Mouse (Mus musculus) hematopoietic stem cell, adult 5-6 weeks (primary cell): ENCODE measurements around the gene Rnf169. TPM values are rescaled to one million over a fixed set of nuclear protein-coding genes. Genes with fewer than 3 reads are reported as not detected.
"Not testable (repeated sequence)": the region's sequence is repeated elsewhere in the genome, so short reads cannot be mapped to it uniquely, and the experiment has no call there.

Experiments
- ATAC-seq, 2 experiments: fragments of 125-278 bp in 1 of 2; replicated peaks in 1 of 2; 2 replicates each; pipeline ENCODE4 v1.8.0; 2016 to 2017; ENCODE audit warnings: inconsistent platforms in 2 of 2, mild to moderate bottlenecking in 2 of 2, moderate number of reproducible peaks in 2 of 2, low read depth in 1 of 2, moderate TSS enrichment in 1 of 2; ENCODE audit not compliant: low FRiP score in 2 of 2, poor library complexity in 2 of 2, severe bottlenecking in 2 of 2, insufficient read depth in 1 of 2, low TSS enrichment in 1 of 2
- total RNA-seq: library from RNA; stranded (forward); fragments of 172-1452, 232-1000 nt; gene quantifications from 2 replicates; pipeline ENCODE4 v1.2.3, GENCODE M21; 2017

The Rnf169 gene
- total RNA-seq, 1 experiment from 2014 or later = 23.1 TPM

DNA sequence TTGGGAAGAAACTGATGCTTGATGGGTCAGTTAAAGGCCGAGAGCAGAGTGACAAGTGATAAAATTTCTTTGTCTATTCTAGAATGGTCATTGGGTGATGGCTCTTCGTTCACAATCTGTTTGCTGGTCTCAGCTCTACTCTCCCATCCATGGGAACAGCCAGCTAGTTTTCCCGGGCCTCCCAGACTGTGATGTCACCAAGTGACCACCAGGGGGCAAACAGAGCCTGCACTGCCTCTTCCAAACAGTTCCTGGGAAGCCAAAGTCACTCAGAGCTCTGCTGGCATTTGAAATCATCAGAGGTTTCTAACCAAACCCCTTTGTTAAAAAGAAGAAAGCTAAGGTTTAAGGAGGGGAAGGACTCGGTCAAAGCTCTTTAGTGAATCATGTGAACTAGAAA is 8.5 kb upstream of the Rnf169 start:
- peak; percentile 53 to 71; a peak in 2 of 4 replicates for ATAC-seq

DNA sequence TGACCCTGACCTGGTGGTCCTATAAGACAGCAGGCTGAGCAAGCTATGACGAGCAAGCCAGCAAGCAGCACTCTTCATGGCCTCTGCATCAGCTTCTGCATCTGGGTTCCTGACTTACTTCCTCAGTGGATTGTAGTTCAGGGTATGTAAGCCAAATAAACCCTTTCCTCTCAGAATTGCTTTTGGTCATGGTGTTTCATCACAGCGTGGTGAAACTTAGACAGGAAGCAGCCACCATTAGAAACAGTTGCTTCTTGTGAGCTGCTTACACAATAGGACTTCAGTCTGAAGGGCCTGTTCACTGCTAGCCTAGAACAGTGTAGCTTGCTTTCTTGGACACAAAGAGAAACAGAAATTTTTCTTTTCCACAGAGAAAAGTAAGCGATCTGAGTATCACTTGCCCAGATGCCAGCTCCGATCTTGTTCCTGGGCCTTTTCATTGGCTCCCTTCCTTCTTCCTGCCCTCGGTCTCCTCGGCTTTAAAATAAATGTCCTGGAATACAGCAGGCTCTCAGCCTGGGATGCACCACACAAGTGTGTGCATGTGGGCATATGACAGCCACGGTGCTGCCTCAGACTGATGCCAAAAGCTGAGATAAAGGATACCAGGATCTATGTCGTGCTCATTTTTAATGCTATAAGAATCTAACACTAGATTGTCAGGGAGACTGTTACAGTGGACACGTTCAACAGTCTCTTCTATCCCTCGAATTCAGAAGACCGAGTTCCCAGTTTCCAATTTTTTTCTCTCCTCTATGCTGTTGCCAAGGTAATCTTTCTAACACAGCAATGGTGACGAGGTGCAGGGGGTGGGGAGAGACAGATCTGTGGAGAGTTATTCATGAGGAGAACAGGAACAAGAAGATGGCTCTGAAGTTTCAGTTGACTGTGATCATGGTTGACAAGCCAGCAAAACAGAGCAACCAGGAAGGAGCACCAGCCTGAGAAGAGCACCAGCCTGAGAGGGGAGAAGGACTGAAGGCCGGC is 2.3 kb upstream of the Rnf169 start:
- ATAC-seq = peak in 1 of 2 experiments; percentile 25; a peak in 1 of 4 replicates

DNA sequence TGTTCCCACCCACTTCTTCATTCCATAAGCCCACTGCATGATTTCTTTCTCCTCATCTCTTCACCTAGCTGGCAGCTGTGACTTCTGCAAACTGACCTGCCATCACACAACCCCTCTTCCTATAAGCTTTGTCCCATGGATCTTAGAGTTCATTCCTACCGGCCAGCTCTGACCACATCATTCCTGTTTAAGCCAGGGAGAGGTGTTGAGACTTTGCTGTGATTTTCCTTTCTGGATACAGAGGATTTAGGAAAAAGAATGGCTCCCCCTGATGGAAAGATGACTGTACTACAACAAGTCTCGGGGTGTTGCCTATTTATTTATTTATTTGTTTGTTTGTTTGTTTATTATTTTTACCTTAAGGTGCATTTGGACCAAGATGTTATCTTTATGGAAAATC is 1.1 kb upstream of the Rnf169 start:
- ATAC-seq = no peak

DNA sequence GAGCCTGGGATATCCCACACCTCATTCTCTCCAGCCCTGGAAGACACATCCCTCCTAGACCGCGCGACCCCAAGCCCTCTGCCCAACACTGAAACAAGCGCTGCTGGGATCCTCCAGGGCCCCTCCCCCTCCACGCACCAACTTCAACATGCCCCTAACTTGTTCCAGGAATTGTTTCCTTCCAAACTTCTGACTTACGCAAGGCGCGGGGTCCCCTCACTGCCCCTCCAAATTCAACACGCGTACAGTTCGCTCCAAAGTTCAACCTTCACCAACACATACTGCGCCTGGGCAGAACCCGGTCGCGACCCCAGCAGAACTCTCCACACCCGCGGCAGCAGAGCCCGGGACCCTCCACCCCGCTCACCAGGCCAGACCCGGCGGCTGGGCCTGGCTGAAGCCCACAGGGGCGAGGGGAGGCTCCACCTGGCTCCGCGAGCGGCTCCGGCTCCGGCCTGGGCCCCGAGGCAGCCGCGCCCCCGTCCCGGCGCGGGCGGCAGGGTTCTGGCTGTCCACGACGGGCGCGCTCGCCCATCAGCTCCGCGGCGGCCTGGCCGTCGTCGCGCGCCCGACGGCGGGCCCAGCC is 609 bp downstream of the Rnf169 start:
- no peak for ATAC-seq

DNA sequence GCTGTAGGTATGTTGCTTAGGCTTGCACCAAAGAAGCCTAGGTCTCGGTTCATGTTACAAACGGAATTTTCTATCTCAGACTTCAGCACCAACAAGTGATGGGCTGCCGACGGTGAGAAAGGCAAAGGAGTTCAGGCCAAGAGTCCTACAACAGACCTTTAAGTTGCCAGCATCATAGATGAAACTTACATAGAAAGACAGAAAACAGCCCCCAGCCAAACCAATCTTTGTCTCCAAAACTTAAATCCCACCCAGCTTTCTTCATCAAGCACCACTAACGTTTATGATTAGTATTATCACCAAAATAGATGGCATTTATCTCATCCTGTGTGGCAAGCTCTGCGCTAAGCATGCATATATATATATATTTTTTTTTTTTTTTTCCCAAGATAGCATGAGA is 1.2 kb downstream of the Rnf169 start:
- no peak for ATAC-seq

DNA sequence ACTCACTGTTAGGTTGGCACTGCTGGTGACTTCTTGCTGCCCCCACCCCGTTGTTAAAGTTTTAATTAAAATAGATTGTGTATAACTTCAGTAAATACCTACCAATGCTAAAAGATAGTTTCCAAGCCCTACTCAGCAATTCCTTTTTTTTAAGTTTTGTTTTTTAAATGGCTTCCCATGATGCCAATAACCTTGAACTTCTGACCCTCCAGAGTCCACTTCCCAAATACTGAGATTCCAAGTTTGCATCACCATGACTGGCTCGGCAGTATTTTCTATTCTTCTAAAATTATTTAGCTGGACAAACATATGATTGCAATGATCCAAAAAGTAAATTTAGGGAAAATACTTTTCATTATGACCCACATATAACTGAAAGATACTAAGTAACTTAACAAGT is 2.2 kb downstream of the Rnf169 start:
- ATAC-seq = no peak

DNA sequence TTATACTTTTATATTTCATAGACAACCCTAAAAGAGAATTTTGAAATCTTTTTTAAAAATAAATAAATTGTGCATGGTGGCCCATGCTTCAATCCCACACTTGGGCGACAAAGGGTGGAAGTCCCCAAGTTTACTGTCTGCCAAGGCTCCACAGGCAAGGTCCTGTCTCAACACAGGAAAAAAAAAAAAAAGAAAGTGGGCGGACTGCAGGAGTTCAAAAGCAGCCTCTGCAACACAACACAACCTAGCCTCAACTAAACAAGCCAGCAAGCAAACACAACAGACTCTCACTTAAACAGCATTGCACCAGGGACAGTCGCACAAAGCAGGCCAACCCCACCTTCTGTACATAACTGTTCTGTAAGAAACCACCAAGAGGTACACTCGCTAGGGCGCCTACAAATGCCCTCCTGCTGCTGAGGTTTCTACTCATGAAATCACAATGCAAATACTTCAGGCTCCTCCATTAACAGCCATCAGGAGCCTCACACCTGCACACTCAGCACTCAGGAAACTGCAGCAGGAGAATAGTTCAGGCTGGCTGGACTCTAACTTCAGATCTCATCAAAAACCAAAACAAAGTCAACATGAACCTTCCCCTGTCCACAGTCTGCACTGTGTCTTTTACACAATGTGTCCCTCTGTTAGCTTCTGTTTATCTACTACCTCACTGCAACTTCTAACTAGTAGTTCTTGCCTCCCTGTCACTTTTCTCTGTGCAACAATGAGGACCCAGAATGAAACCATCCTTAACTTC is 4.3 kb downstream of the Rnf169 start:
- no peak for ATAC-seq

DNA sequence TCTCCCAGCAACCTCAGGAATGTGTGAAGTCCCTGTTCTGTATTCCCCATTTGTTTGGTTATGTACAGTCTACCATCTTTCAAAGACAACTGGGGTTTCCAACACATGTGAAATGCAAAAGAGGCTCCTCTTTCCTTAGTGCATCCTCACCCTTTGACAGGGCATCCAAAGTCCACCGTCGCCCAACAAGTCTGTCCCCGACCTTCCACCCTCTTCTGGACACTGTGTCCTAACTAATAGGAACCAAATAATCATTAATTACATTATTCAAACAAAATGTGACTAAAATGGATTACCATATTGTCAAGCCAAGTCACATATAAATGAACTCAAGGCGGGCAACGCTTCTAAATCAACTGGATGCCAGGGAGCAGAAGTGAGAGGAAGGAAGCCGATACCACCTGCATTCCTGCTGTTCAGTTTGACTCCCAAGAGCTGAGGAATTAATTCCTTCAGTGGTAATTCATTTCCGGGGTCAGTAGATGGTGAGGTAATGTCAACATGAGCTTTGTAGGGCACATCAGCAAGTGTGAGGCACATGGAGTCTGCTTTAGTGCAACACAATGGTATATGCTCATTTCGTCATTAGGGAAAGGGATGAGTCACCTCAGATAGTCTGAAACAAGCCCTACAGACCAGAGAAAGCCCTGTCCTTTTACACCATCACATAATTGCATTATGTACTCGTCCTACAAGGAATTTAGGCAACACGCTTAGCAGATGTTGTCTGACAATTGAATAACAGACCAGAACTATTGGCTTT is 5.9 kb downstream of the Rnf169 start:
- ATAC-seq = peak in 1 of 2 experiments; percentile 21; a peak in 2 of 4 replicates

DNA sequence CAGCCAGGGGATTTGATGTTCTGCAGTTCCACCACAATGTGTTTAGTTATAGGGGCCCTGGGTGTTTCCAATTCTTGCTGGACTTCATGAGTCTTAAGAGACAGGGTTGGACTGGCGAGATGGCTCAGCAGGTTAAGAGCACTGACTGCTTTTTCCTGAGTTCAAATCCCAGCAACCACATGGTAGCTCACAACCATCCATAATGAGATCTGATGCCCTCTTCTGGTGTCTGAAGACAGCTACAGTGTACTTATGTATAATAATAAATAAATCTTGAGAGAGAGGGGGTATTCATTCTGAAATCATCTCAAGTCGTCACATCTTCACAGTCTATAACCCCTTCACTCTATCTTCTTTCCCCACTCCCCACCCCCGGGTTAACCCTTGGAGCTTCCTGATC is 7.3 kb downstream of the Rnf169 start:
- ATAC-seq = not testable (repeated sequence)

DNA sequence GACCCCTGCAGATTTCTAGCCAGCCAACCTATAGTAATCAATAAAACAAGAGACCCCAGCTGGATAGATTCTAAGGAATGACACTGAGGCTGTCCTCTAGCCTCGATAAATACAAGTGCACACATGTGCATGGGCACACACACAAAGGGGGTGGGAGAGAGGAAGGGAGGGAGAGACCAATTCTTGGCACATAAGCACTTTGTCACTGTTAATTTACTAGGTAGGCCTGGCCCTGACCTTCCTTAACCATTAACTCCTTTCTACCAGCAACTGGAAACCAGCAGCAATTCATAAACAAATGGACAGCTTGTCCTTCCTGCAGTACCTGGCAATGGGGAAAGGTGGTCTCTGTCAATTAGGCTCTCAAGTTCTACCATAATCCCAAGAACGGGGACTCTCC is 8.3 kb downstream of the Rnf169 start:
- no peak for ATAC-seq

DNA sequence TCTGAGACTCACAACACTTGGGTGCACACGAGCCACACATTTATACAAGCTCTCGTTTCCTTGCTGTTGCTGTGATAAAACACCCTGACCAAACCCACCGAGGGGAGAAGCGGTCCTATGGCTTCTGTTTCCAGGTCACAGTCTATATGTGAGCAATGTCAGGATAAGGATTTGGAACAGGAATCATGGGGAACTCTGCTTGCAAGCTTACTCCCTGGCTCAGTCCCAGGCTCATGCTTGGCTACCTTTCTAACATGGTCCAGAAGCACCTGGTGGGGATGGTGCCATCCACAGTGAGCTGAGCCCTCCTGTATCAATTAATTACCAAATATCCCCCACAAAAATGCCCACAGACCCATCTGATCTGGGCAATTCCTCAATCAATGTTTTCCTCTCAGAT is 11.1 kb downstream of the Rnf169 start:
- ATAC-seq = no peak

DNA sequence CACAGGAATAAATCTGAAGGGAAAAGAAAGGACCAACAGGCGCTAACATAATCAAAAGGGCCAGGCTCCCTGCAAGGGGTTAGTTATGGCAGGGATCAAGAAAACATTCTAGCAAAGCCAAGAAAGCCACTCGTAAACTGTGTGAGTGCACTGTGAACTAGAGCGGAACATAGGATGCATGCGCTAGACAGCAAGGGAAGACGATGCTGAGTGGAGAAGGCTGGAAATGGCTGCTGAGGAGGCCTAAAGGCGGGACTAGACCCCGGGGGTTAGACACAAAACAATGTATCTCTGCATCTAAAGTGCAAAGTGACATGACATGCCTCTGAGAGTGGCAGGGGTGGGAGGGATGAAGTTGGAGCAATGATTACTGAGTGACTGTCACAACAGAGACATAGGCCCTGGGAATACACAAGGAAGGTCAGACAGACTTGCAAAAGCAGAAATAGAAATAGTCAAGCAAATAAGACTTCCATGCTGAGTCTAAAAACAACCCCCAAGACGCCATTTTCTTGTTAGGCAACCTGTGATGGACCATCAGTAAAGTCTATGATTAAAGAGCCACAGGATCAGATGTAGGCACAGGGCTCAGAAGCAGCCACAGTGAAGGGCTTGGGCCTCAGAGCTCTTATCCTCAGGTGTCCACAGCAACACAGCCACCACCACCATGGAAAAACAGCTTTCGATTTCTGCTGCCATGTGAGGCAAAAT is 14.1 kb downstream of the Rnf169 start:
- ATAC-seq = no peak

DNA sequence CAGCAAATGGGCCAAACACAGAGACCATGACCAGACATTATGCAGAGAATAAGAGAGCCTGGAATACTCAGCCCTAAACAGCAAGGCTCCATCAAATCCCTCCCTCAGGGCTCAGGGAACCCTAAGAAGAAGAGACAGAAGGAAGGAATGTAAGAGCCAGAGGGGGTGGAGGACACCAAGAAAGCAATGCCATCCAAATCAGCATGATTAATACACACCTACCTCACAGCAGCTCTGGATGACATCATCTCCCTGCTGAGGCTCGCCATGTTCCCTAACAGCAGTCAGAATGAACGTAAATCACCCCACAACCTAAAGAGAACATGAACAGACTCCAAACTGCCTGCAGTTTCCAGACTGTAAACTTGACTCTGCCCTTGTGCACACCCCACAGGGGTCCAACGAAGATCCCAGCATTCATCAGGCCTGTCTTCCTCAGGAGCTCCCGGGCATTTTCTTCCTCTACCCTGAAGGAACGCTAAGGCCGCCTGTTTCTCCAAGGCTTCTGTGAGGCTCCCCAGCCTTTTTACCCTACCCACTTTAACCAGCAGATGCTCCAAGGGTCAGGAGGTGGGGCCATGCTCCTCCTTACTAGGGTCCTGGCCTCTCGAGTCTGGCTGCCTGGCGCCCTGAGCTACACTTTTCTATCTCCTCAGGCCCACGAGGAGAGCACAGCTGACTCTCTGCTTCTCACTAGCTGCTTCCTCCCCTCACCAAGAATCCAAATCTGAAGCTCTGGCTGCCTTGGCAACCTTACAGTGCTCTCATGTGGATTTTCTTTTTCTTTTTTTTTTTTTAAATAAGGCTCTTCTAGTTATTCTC is 15.0 kb downstream of the Rnf169 start:
- peak; percentile 16 to 24; a peak in 1 of 4 replicates for ATAC-seq

DNA sequence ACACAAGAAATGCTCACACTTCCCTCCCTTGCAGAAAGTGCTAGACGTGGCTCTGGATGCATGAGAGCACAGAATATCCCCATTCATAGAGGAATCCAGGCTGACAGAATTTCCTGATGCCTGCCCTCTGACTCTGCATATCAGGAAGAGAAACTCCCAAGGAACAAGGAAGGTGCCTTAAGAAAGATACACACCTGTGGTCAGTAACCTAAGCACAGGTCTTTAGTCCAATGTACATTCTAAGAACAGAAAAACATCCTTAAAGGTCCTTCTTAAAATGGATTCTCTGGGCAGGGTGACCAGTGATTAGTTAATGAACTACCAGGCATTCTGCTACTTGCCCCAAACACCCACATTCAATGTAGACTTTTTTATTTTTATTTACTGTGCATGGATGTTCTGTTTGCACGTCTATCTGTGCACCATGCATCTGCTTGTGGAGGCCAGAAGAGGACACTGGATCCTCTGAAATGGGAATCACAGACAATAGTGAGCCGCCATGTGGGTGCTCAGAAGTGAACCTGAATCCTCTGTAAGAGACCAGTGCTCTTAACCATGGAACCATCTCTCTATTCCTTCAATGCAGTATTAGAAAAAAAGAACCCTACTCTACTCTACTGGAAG is 16.9 kb downstream of the Rnf169 start:
- ATAC-seq = 0 out of 4 replicates have a peak, but pooled peaks of 1 of the 2 experiments have one; percentile 18

DNA sequence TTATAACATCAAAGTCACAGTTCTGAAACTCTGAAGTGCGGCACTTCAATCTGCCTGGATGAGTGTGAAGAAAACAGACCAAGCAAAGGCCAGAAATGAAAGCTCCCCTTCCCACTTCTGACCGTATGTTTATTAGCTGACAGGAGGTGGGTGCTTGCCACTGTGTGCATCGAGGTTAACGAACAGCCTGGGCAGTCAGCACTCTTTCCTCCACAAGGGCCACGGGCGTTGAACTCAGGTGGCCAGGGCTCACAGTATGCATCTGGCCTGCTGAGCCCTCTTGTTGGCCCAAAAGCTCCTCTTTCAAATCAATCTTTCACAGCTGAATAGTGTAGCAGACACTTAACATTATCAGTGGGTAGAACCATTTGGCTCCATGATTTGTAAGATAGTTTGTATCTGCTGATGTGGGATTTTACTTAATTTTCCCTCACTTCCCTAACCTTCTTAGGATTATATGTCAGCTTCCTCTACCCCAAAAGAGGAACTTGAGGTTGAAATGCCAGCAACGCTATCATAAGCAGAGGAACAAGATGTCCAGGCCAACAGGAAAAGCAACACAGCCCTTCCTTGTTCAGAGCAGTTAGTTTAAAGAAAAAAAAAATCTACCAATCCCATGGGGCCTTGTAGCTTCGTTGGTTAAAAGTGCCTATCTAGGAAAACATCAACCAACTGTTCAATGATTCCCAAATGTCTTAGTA is 17.6 kb downstream of the Rnf169 start:
- ATAC-seq = peak; percentile 69 to 81
